Mouse (Mus musculus) neural tube, embryonic 10.5 days (tissue): ENCODE results near the gene Zfp454.

Experiments used
- DNase-seq: peaks from one replicate; pipeline ENCODE4 v3.0.0-alpha.2; 2017; ENCODE audit warnings: low spot score; ENCODE audit errors: extremely low spot score

Gene Zfp454

DNA sequence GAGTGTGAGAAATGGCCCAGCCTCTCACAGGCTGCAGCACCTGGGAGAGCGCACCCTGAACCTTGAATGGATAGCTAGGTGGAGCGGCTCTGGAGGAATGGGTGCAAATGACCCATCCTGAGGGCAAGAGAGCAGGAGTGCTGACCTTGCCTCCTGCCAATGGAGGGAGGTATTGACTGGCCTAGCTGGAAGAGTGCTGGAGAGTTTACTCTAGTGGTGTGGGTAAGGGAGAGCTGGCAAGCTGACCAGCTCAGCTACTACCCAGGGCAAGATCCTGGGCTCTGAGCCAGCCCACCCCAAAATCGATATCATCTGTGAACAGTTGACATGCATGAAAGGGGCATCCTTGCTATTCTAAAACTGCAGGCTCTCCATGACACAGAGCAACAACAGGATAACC, 41.5 kb downstream of the Zfp454 start:
- DNase-seq = no peak

DNA sequence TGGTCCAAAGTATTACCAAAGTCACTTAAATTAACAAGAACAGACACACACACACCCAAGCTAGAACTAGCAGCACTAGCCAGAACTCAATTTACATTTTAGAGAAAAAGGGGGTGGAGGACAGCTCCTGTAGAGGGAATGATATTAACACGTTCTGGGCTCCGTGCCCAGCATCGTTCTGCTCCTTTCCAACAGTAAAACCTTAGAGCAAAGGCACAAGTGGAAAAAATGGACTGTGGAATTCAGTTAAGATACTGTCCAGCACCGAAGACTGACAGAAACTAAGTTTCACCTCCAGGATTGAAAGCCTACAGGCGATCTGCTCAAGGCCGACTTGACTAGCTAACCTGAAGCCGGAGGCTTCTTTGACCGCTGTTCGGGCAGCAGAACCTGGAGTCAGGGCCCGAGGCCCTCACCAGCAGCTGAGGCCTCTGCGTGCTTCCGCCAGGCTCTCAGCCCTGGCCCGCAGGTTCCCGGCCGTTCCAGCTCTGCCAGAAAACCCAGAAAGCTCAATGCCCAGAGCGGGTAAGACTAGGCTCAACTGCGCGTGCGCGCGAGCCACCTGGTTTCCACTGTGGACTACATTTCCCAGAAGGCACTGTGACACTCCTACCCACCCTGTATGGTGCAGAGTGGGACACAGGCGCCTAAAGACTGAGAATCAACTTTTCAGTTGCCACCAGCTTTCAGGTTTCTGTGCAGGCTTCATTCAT, 46.3 kb downstream of the Zfp454 start, which contains the start of gene Zfp879:
Gene Zfp879, minus strand, starts transcription at position 530 of the 713 bp plus-strand sequence.
- peak; percentile 93 for DNase-seq

DNA sequence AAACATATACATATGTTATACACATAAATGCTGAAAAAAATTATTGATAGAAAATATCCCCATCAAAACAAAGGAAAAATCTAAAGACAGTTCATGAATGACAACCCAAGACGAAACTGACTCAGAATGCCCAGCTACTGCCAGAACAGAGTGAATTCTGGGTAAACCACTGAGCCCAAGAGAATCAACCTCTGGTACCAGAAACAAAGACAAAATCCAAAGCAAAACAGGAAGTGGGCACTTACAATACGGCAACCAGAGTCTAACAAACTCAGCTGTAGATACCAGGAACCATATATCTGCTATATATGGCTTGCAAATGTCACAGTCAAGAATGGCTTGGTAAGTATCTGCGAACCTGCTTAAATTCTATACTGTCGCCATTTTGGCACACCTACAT, 51.7 kb downstream of the Zfp454 start:
- no peak for DNase-seq

DNA sequence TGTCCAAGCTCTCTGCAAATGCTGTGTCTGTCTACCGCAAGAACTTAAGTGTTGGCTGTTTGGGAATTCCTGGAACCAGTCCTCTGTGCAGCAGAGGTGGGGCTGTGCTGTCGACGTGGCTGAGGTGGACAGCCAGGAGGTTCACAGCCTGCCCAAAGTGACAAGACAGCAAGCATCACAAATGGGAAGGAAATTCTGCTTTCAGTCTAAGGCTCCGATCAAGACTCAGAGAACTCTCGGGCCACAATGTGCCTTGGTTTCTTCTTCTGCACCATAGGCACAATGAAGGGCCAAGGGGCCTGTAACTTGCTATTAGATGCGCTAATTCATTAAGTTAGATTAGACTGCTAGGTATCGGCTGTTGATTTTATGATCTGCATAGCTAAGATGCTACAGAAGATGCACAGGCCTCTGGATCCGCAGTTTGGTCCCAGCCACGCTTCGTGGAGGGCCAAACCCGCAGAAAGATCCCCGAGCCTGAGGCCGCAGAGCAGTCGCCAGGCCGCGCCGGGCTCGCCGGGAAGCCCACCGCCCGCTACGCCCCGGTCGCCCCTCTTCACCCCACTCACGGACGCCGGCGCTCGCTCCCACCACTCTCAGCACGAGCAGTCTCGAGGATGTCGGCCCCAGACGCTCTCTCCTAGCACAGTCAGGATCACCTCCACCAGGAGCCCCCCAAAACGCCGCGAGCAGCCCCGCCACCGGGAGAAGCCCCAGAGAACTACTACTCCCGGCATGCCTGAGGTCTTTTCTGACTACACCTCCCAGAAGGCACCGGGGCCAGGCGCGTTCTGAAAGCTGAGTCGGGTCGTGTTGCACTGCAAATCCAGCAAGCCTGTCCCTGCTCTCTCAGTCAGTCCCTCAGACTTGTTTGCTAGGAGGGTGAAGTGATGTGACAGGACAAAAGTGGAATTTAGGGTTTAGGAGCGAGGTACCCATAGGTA, 60.2 kb downstream of the Zfp454 start, which contains the start of gene Zfp354c:
Gene Zfp354c, minus strand, starts transcription at position 715 of the 944 bp plus-strand sequence.
- peak; percentile 88 for DNase-seq

DNA sequence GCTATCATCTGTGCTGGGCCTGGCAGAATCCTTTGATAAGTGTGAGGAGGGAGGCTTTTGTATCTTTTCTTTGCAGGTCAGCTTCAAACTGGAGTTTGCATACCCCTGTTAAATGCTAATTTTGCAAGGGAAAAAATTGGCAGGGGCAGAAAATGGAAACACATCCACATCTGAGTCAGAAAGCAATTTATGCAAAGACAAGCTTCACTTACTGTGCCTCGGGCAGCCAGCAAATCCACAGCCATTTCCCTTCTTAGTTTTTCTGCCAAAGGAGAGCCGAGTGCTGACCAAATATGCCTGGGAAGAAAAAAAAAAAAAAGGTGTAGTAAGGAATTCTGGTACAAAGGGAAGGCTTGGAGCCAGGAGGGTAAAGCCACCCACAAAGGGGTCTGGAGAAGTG, 61.2 kb downstream of the Zfp454 start:
- DNase-seq = no peak
